Mouse (Mus musculus): ENCODE measurements at regions not wholly inside any gene's neighbourhood (a gene's known extent, or its start where the extent isn't known, plus 50 kb on each side); places are given as distances from the start of the nearest gene placed in this dataset.

DNA sequence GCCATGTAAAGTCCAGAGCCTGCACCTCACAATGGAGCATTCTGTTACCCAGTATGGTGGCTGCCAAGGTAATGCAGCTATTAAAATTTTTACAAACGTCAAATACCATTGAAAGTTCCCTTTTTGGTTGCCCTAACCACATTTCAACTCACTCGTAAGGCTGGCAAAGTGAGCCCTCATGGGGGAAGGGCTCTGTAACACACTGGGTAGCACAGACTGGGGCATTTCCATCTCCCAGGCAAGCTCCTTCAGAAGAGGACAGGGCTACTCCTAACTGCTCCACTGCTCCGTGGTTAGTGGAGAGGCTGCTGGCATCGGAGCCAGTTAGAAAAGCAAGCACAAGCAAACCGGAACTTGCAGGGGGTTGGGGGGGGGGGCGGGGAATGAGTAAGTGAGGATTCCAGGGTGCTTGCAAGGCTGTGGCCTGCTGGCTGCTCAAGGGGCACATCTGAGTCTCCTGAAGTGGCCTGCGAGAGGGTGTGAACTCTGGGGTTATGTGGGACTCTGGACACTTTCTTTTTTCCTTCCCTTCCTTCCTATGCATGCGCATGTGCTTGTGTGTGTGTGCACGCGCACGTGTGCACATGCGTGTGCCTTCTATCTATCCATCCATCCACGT, 233.8 kb downstream of the Sox9 start:
- Histone ChIP-seq H3K4me1 (replicated peaks; ENCODE audit: control insufficient read depth, insufficient read depth, low read length) (peaks cover 3% of the 10 kb centered on the region; the same call in 1 of the 2 replicates), H3K27ac (ENCODE audit: low read depth) (no peak overlapping the region), H3K27me3 (replicated peaks; ENCODE audit: control insufficient read depth, insufficient read depth, low read length) (no peaks in the 10 kb centered on the region), H3K9me3 (ENCODE audit: control insufficient read depth, low read length) (no peaks in the 10 kb centered on the region), H3K4me2 (ENCODE audit: low read length) (no peak overlapping the region), H3K9ac (ENCODE audit: low read length) (no peak overlapping the region), H3K36me3 (ENCODE audit: control insufficient read depth, insufficient read depth, low read length) (no peaks in the 10 kb centered on the region), H3K4me3 (ENCODE audit: low read depth, low read length) (no peak overlapping the region)
- ATAC-seq (replicated peaks; ENCODE audit: low FRiP score, low TSS enrichment, low read depth): no peak
- 58% methylated on average over 13 of the region's 13 CpGs for WGBS
- no peak for DNase-seq (ENCODE audit: low spot score)

DNA sequence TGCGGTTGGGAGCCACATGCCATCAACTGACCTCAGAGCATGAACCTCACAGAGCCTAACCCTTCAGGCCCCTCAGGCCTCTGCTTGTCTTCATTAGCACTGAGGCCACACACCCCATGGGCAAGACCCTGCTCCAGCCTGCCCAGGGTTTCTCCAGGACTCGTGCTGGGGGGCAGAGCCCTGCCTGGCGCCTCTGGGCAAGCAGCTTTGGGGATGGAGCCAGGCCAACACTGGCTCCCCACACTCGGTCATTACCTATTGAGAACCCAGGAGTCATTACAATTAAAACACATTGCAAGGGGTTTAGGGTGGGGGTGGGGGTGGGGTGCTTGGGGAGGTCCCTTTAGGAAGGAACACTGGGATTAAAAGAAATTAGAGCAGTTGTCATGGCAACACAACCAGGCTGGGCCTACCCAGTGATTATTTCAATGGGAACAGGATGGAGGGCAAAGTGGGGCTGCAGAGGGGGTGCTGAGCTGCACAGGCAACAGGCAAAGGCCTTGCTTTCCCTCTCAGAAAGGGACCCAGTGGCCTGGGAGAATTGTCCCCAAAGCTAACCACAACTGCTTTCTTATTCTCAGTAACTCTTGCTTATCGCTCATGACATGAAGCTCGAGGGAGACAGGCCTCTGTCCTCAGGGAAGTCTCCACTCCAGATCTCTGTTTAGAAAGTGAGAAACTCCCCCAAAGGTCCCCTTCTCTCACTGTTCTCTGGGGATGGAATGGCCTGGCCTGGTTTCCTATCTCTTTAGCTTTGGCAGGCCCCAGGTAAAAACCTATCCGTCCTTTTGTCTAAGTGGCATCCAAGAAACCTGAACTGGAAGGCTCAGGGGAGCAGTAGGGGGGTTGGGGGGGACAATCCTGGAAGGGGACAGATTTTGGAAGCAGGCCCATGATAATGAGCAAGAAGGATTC, 235.0 kb downstream of the Sox9 start:
- no peak overlapping the region for H3K9ac ChIP-seq (ENCODE audit: low read length)
- no peak overlapping the region for H3K4me3 ChIP-seq (ENCODE audit: low read depth, low read length)
- H3K4me1 ChIP-seq (replicated peaks; ENCODE audit: control insufficient read depth, insufficient read depth, low read length): peaks cover 8% of the 10 kb centered on the region; the same call in 1 of the 2 replicates
- 74% methylated on average over 7 of the region's 7 CpGs for WGBS
- H3K27me3 ChIP-seq (replicated peaks; ENCODE audit: control insufficient read depth, insufficient read depth, low read length): no peaks in the 10 kb centered on the region
- no peaks in the 10 kb centered on the region for H3K36me3 ChIP-seq (ENCODE audit: control insufficient read depth, insufficient read depth, low read length)
- no peak overlapping the region for H3K4me2 ChIP-seq (ENCODE audit: low read length)
- H3K9me3 ChIP-seq (ENCODE audit: control insufficient read depth, low read length): no peaks in the 10 kb centered on the region
- DNase-seq (ENCODE audit: low spot score) (no peak), ATAC-seq (replicated peaks; ENCODE audit: low FRiP score, low TSS enrichment, low read depth) (no peak)
- H3K27ac ChIP-seq (ENCODE audit: low read depth): no peak overlapping the region

DNA sequence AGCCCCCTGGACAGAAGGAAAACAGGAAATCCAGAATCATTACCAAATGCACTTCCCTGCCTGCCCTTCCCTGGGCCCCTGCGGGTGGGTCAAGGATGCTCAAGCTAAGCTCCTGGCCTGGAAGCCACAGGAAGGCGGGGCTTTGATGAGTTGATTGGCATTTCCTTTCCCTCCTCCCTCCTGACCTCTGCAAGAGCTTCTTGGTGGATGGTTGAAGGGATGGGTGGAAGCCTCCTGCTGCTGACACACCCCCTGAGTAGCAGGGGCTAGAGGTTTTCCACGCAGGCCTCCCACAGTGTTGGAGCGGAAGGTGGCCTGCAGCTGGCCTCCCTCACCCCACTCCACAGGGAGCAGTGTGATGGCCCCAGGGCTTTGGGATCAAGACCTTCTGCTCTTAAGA, 239.5 kb downstream of the Sox9 start:
- H3K27ac ChIP-seq (ENCODE audit: low read depth): no peak overlapping the region
- no peak overlapping the region for H3K4me2 ChIP-seq (ENCODE audit: low read length)
- H3K9me3 ChIP-seq (ENCODE audit: control insufficient read depth, low read length): no peaks in the 10 kb centered on the region
- no peak overlapping the region for H3K9ac ChIP-seq (ENCODE audit: low read length)
- H3K27me3 ChIP-seq (replicated peaks; ENCODE audit: control insufficient read depth, insufficient read depth, low read length): no peaks in the 10 kb centered on the region
- H3K4me1 ChIP-seq (replicated peaks; ENCODE audit: control insufficient read depth, insufficient read depth, low read length): 0 out of 2 replicates have a peak, but pooled peaks cover 10% of the 10 kb centered on the region
- no peak overlapping the region for H3K4me3 ChIP-seq (ENCODE audit: low read depth, low read length)
- ATAC-seq (replicated peaks; ENCODE audit: low FRiP score, low TSS enrichment, low read depth) (no peak), DNase-seq (ENCODE audit: low spot score) (no peak)
- H3K36me3 ChIP-seq (ENCODE audit: control insufficient read depth, insufficient read depth, low read length): no peaks in the 10 kb centered on the region
- WGBS: 39% methylated on average over 4 of the region's 4 CpGs

DNA sequence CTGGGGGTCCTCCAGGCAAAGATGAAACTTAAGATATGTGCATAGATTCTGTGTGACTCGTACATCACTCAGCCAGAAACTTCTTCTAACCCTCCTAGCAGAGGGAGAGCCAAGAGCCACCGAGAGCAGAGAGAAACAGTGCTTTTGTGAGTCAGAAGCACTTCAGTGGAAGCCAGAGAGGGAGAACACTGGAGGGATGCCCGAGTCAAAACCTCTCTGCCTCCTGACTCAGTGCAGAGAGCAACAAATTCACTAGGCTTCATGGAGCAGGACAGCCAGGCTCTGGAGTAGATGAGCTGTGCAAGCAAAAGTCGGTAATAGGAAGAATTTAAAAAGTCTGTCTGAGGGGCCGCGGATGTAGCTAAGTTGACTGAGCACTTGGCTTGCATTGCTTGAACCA, 245.0 kb downstream of the Sox9 start:
- 49% methylated on average over 6 of the region's 6 CpGs for WGBS
- H3K4me2 ChIP-seq (ENCODE audit: low read length): no peak overlapping the region
- no peaks in the 10 kb centered on the region for H3K36me3 ChIP-seq (ENCODE audit: control insufficient read depth, insufficient read depth, low read length)
- 0 out of 2 replicates have a peak, but pooled peaks cover 6% of the 10 kb centered on the region for H3K4me1 ChIP-seq (replicated peaks; ENCODE audit: control insufficient read depth, insufficient read depth, low read length)
- H3K4me3 ChIP-seq (ENCODE audit: low read depth, low read length): no peak overlapping the region
- no peak overlapping the region for H3K27ac ChIP-seq (ENCODE audit: low read depth)
- DNase-seq (ENCODE audit: low spot score): no peak
- H3K9ac ChIP-seq (ENCODE audit: low read length): no peak overlapping the region
- ATAC-seq (replicated peaks; ENCODE audit: low FRiP score, low TSS enrichment, low read depth): no peak
- H3K27me3 ChIP-seq (replicated peaks; ENCODE audit: control insufficient read depth, insufficient read depth, low read length): no peaks in the 10 kb centered on the region
- H3K9me3 ChIP-seq (ENCODE audit: control insufficient read depth, low read length): no peaks in the 10 kb centered on the region

DNA sequence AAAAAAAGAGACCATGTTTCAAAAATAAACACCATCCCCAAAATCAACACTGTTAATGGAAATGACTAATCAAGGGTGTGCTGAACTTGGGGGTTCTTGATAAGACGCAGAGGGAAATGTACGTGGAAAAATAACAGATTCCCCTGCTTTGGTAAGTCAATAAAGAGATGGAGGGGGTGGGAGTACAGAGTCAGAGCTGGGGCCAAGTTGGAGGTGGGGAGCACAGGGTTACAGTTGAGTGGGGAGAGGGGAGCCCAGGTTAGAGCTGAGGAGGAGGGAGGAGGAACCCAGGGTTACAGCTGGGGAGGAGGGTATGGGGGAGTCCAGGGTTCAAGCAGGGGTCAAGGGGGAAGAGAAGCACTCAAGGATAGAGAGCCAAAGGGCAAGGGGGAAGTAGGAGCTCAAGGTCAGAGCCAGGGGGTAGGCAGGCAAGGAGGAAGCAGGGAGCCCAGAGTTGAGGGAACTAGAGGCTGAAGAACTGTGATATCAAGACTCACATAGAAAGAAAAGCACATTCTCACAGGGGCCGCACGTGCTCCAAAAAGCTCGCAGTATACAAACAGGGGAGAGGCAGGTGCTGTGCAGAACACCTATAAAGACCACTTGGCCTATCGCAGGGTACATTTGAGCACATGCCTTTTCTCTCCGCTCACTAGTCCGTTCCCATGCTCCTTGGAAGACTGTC, 246.4 kb downstream of the Sox9 start:
- H3K27me3 ChIP-seq (replicated peaks; ENCODE audit: control insufficient read depth, insufficient read depth, low read length): no peaks in the 10 kb centered on the region
- no peak overlapping the region for H3K4me3 ChIP-seq (ENCODE audit: low read depth, low read length)
- no peak for DNase-seq (ENCODE audit: low spot score)
- no peak overlapping the region for H3K27ac ChIP-seq (ENCODE audit: low read depth)
- 81% methylated on average over 8 of the region's 8 CpGs for WGBS
- H3K9ac ChIP-seq (ENCODE audit: low read length): no peak overlapping the region
- H3K9me3 ChIP-seq (ENCODE audit: control insufficient read depth, low read length): no peaks in the 10 kb centered on the region
- no peak overlapping the region for H3K4me2 ChIP-seq (ENCODE audit: low read length)
- H3K4me1 ChIP-seq (replicated peaks; ENCODE audit: control insufficient read depth, insufficient read depth, low read length): 0 out of 2 replicates have a peak, but pooled peaks cover 6% of the 10 kb centered on the region
- H3K36me3 ChIP-seq (ENCODE audit: control insufficient read depth, insufficient read depth, low read length): no peaks in the 10 kb centered on the region
- ATAC-seq (replicated peaks; ENCODE audit: low FRiP score, low TSS enrichment, low read depth): no peak

DNA sequence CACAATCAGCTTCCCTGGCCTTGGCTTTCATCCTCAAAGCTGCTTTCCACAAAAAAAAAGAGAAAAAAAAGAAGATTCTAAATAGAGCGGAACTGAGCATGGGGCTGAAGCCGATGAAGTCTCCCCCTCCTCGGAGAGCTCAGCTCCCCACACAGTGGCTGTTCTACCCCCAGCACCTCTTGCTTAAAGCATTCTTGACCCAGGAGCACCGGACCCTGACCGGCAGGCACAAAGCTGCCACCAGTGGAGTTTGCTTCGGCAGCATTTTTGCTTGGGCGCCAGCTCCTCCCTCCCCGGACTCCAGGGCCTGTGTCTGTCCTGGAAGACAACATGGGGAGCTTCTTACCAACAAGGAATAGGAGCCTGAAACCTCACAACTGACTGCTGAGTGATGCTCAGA, 249.4 kb downstream of the Sox9 start:
- Histone ChIP-seq H3K27me3 (replicated peaks; ENCODE audit: control insufficient read depth, insufficient read depth, low read length) (no peaks in the 10 kb centered on the region), H3K9ac (ENCODE audit: low read length) (no peak overlapping the region), H3K4me1 (replicated peaks; ENCODE audit: control insufficient read depth, insufficient read depth, low read length) (0 out of 2 replicates have a peak, but pooled peaks cover 5% of the 10 kb centered on the region), H3K4me3 (ENCODE audit: low read depth, low read length) (no peak overlapping the region), H3K36me3 (ENCODE audit: control insufficient read depth, insufficient read depth, low read length) (no peaks in the 10 kb centered on the region), H3K4me2 (ENCODE audit: low read length) (no peak overlapping the region), H3K27ac (ENCODE audit: low read depth) (no peak overlapping the region), H3K9me3 (ENCODE audit: control insufficient read depth, low read length) (no peaks in the 10 kb centered on the region)
- ATAC-seq (replicated peaks; ENCODE audit: low FRiP score, low TSS enrichment, low read depth) (no peak), DNase-seq (ENCODE audit: low spot score) (no peak)
- 84% methylated on average over 8 of the region's 8 CpGs for WGBS

DNA sequence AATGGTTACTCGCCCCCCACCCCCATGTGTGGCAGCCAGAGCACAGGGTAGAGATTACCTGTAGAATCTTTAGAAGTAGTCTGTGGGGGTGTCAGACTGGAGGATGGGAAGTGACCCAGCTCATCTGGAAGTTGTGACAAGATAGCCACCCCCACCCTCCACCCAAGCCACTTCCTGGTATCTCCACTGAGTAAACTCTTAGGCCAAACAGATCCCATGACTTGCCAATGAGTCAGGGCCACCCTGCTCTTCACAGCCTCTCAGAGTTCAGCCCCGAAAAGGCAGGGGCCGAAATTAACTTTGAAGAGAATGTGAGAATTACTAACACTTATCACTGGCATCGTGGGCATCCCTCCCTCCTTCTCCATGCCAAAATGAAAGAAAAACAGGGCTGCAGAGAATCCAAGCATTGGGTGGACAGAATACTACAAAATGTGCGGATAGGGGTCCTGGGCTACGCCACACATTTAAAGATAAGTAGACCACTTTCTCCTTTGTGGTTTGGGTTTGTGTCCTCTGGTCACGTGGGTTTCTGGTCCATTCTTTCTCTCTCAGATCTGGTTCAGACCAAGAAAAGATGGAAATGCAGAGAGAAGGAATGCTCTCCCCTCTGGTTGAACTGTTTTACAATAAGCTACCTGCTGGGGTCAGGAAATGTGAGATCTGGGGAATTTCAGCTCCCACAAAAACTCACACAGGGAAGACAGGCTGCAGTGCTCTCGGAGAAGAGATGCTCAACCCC, 250.6 kb downstream of the Sox9 start:
- WGBS: 74% methylated on average over 8 of the region's 8 CpGs
- no peak for ATAC-seq (replicated peaks; ENCODE audit: low FRiP score, low TSS enrichment, low read depth)
- H3K36me3 ChIP-seq (ENCODE audit: control insufficient read depth, insufficient read depth, low read length): no peaks in the 10 kb centered on the region
- no peak overlapping the region for H3K27ac ChIP-seq (ENCODE audit: low read depth)
- H3K4me3 ChIP-seq (ENCODE audit: low read depth, low read length): no peak overlapping the region
- no peak overlapping the region for H3K4me2 ChIP-seq (ENCODE audit: low read length)
- no peaks in the 10 kb centered on the region for H3K9me3 ChIP-seq (ENCODE audit: control insufficient read depth, low read length)
- DNase-seq (ENCODE audit: low spot score): no peak
- H3K4me1 ChIP-seq (replicated peaks; ENCODE audit: control insufficient read depth, insufficient read depth, low read length): no peaks in the 10 kb centered on the region
- no peaks in the 10 kb centered on the region for H3K27me3 ChIP-seq (replicated peaks; ENCODE audit: control insufficient read depth, insufficient read depth, low read length)
- no peak overlapping the region for H3K9ac ChIP-seq (ENCODE audit: low read length)

DNA sequence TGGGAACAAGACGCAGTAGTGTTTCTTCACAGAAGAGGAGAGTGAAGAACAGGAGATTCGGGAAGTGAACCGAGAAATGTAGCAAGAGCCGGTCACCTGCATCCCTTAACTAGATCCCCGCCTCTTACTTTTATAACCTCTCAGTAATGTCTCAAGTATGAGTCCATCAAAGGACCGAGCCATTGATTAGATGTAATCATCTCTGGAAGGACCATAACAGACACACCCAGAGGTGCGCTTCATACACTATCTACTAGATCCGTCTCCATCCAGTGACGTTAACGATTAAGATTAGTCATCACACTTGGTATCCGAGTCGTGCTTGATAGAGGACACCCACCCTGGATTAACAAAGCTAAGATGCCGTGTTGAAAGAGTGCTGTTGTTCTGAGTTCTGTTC, 252.9 kb downstream of the Sox9 start:
- H3K36me3 ChIP-seq (ENCODE audit: control insufficient read depth, insufficient read depth, low read length): no peaks in the 10 kb centered on the region
- 78% methylated on average over 13 of the region's 13 CpGs for WGBS
- no peak overlapping the region for H3K4me3 ChIP-seq (ENCODE audit: low read depth, low read length)
- no peak overlapping the region for H3K27ac ChIP-seq (ENCODE audit: low read depth)
- ATAC-seq (replicated peaks; ENCODE audit: low FRiP score, low TSS enrichment, low read depth) (no peak), DNase-seq (ENCODE audit: low spot score) (no peak)
- H3K9ac ChIP-seq (ENCODE audit: low read length): no peak overlapping the region
- no peaks in the 10 kb centered on the region for H3K27me3 ChIP-seq (replicated peaks; ENCODE audit: control insufficient read depth, insufficient read depth, low read length)
- H3K9me3 ChIP-seq (ENCODE audit: control insufficient read depth, low read length): no peaks in the 10 kb centered on the region
- H3K4me2 ChIP-seq (ENCODE audit: low read length): no peak overlapping the region
- no peaks in the 10 kb centered on the region for H3K4me1 ChIP-seq (replicated peaks; ENCODE audit: control insufficient read depth, insufficient read depth, low read length)

Measured in intestine, embryonic 14.5 days (tissue).